Mouse (Mus musculus) gastrocnemius, postnatal 10 days (tissue): ENCODE data around the gene Fndc11. TPM values are rescaled to one million over a fixed set of nuclear protein-coding genes. Genes with fewer than 3 reads are reported as not detected.

ENCODE experiments used
- DNase-seq: peaks from one replicate; pipeline ENCODE4 v3.0.0; 2021; ENCODE audit warnings: mixed read lengths
- total RNA-seq, 2 experiments: library from RNA; stranded (reverse); gene quantifications; 2 replicates each; pipeline ENCODE4 v1.2.3; 2021

Gene Fndc11
- total RNA-seq, 2 experiments from 2014 or later: not detected

DNA sequence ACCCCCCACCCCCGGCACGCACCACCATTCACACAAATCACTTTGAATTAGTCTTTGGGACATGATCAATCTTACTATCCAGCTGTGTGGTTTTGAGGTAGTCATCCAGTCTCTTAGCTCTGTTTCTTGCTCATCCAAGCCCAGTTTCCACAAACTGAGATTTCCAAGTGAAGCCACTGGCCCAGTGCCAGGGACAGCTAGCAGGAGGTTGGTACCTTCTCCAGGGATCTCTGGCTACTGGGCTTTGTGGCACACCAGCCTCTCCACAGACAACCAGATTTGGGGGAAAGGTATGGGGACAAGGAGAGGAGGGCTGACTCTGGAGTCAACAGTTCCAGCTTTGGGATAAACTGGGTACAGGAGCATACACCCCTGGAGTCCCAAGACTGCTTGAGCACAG, 548 bp downstream of the Fndc11 start:
- no peak for DNase-seq

DNA sequence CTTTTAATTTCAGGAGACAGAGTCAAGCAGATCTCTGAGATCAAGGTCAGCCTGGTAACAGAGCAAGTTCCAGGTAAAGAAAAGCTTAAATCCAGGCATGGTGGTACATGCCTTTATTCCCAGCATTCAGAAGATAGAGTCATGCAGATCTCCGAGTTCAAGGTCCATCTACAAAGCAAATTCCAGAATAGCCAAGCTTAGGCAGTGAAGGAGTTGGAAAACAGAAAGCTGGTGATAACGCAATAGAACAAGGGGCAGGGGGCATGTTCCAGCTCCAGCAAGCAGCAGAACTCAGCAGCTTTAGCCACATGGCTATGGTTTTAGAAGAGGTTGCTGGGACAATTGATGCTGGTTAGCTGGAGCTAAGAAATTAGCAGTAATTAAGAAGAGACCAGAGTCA, 5.2 kb downstream of the Fndc11 start:
- no peak for DNase-seq

DNA sequence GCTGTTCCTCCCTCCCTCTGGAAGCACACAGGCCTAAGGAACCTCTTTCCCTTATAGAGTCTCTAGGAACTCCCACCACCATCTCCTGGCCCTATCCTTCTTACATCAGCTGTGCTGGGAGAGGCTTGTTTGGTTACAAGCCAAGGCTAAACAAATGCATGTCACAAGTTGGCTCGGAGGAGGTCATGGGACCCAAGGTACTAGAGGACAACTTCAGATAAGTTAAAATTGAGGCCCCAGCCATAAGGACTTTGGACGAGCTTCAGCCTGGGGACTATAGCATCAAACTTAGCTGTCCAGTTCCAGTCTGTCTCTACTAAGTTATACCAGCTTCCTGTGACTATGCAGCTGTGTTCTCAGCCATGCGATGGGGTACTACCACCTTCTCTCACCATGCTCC, 7.3 kb downstream of the Fndc11 start:
- no peak for DNase-seq

DNA sequence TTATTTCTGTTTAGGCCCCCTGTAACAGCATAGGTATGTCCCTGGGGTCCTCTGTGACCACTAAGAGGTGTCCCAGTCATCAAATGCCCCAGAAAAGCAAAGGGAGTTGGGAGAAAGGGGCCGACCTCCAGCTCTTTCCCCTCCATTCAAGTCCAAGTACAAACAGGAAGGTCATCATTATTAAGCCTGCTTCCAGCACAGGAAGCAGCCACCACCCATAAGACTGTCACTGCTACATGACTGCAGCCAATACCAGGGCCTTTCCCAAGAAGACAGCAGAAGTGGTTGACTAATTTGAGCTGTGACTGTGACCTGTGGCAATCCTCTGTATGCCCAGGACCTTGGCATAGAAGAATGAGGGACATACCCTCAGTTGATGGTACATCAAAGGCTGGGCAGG, 8.5 kb downstream of the Fndc11 start:
- no peak for DNase-seq

DNA sequence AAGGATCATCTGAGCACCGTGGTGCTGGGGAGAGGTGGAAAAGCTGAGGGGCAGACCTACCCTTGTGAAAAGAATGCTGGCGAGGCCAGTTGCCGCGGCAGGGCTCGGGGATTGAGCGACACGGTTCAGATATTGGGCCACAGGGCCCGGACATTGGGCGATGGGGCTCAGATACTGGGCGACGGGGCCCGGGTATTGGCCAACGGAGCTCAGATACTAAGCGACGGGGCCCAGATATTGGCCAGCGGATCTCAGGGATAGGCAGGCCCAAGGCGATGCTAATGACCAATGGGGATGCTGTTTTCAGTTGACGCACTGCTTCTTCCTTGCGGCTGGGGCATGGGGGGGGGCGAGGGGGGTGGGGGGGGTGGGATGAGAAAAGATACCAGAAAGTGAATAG, 11.4 kb downstream of the Fndc11 start:
- DNase-seq: no peak

DNA sequence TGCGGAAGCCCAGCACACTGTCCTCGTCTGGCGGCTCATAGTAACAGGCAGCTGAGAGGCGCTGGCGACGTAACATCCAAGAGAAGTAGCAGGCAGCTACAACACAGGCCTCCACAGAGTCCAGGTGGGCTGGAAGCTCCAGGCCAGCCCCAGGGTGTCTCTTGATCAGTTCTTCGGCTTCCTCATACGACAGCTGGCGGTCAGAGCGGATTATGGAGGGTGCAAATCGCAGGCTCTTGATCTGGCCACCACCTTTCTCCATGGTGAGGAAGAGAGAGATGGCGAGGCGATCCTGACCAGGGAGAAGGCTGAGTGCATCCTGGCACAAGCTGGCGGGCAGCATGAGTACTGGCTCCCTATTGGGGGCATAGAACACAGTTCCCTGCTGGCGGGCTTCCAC, 13.6 kb downstream of the Fndc11 start:
- no peak for DNase-seq

DNA sequence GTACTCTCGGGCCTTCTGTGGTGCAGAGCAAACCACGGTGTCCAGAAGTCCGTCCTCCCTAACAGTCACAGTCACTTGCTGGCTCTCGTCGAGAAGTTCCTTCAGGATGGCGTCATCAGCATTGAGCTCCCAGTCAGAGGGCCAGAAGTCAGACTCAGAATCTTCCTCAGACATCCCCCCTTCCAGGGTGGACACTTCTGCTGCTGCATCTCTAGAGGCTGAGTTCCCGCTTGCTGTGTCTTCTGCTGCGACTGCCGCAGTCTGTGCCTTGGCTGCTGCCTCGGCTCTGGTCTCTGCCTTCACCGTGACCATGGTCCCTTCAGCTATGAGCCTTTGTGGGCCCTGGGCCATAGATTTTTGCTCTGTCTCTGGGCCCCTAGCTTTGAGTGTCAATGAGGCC, 14.9 kb downstream of the Fndc11 start:
- DNase-seq: no peak

DNA sequence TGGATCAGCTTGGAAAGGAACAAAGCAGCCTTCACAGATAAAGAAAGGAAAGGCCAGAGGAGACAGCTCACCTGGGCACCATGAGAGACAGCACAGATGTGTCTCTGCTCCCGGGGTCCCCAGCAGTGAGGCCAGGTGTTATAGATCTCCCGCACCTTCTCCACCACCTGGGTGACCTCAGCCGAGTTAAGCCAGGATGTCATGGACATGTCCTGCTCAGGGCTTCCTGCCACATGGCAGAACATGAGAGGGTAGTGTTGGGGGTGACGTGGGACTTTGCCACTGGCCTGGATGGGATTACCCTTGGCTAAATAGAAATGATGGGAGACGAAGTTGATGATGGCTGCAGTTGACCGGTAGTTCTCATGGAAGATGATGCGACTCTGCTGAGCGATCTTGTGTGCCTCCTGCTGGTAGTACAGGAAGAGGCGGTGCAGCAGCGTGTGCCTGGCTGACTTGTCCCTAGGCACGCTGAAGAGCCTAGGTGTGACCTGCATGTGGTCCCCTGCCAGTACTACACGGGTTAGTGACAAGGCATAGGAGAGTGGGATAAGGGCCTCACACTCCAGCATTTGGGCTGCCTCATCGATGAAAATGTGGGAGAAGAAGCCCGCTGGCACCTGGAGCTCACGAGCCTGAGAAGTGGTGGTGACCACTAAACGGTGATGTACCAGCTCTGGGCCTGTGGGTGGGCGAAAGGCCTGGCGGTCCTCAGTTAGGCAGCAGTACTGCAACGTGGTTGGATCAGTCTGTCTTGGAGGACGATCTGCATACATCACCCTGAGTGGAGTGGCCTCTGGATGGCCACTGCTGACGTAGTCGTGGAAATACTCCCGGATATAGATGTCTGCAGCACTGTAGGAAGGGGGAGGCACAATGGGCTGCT, 16.1 kb downstream of the Fndc11 start:
- DNase-seq: no peak

DNA sequence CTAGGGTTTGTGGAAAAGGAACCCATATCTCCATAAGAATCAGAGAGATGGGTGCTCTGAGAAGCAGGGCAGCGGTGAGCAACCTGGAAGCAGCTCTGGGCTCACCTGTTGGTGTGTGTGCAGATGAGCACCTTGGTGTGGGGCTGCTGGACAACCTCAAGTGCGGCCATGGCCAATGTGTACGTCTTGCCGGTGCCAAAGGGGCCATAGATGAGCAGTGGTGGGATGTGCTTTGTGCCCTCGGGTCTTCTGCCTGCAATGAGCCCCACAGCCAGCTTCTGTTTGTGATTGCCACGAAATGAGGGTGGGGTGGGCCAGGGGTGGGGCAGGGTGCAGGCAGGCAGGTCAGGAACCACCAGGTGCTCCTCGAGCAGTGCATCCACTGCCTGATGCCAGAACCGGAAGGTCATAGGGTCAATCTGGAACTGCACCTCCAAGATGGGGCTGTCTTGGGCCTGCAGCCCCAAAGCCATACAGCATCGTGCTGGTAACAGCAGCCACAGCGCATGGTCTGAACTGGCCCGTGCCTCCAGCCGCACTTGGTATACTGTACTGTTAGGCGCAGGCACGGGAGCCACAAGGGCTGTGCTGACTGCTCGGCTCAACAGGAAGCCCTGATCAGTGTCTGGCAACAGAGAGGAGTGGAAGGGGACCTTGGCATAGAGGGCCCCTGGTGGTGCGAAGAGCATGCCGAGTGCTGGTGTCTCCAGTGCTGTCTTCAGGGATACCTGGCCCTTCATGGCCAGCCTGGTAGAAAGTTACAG, 17.6 kb downstream of the Fndc11 start:
- DNase-seq: no peak

DNA sequence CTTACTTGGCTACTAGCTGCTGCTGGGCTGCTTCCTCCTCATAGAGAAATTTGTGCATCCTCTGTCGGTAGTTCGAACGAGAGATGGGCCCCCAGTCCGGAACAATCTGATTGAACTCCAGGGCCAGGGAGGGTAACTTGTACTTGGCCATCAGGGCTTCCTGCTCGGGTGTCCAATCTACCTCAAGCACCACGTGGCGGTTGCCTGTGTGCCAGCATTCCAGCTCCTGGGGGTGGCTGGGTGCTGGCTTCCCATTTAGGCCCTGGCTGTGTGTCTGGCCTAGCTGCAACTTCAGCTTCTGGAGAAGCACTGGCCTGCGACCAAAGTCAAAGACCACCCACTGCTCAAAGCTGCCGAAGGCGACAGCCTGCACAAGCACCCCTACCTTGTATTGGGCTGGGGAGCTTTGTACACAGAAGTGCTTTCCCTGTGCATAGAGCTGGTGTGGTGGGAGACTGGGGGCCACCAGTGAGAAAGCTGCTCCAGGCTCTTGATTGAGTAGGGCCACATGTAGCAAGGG, 18.3 kb downstream of the Fndc11 start:
- DNase-seq: no peak

DNA sequence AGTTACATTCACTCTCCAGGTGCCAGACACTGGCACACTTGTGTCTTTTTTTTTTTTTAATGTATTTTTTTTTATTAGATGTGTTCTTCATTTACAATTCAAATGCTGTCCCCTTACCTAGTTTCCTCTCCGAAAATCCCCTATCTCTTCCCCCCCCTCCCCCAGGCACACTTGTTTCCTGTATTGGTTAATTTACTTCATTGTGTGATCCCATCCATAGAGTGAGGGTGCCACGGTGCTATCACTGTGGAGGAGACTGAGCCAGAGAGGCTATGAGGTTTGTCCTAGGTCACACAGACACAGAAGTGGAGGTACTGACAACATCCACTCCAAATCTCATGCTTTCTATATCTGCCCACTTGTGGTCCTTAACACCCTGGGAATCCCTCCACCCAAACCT, 19.0 kb downstream of the Fndc11 start:
- no peak for DNase-seq

DNA sequence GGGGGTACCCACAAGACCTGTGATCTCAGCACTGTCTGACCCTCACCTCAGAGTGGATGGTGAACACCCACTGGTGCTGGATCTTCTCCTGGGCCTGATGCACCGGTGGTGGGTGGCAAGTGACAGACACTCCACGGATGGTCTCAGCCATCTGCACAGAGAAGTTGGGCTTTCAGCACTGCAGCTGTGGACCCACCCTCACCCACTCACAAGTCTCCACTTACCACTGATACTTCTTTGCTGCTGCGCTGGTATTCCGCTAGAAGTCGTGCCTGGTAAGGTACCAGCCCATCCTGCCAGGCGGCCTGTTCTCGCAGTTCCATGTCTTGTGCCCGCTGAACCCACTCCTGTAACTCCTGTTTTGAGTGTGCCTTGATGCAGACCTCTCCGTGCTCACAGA, 19.4 kb downstream of the Fndc11 start:
- DNase-seq: no peak

DNA sequence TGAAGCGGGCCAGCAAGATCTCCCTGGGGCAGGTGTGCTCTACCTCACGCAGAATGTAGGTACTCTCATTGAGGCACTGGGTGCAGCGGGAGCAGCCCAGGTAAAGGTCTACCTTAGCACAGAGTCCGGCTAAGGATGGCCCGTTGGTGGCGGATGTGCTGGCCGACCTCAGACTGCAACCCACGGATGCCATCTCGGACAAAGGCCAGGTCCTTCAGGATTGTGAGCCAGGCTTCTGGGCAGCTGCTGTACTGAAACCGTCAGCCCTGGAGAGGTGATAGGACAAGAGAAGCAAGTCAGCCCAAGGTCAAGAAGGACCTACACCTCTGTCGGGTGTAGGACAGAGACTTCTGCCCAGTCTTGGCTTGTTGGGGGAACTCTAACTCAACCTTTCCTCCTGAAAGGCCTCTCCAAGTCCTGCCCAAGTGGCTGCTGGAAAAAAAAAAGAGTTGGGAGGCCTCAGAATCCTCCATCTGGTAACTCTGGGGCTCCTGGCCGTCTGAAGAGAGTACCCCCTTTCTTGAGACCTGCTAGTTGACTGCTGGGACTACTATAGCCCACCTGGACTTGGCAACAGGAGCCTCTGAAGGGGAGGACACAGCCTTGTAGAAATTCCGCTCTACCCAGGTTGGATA, 21.1 kb downstream of the Fndc11 start:
- DNase-seq: no peak

DNA sequence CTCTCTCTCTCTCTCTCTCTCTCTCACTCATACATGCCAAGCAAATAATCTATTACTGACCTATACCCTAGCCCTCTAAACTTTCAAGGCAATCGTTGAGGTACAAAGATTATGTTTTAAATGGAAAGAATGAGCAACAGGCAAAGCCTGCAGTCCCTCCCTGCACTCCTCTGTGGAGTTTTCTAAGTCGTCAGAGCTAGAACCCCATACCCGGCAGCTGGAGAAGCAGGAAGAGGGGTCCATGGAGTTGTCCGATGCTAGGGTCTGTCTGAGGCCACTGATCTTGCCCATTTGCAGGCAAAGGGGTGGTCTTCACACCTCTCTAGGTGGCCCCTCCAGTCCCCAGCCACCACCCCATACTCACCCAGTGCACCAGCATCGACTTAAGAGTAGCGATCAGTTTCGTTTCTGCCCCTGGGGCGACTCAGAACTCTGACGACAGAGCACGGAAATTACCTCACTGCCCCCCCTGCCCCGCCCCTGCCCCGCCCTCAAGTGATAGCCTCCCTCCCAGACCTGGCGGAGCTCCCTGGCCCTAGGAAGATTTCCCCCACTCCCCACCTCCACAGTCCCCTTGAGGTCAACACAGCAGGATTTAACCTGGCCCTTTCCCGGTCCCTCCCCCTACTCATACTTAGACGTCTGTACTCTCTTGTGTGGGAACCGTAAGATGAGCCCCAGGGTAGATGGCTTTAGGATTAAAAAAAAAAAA, 21.9 kb downstream of the Fndc11 start, which contains the start of gene Helz2:
TSS of gene Helz2 (minus strand) at position 426 of the 712 bp plus-strand sequence.
- no peak for DNase-seq

DNA sequence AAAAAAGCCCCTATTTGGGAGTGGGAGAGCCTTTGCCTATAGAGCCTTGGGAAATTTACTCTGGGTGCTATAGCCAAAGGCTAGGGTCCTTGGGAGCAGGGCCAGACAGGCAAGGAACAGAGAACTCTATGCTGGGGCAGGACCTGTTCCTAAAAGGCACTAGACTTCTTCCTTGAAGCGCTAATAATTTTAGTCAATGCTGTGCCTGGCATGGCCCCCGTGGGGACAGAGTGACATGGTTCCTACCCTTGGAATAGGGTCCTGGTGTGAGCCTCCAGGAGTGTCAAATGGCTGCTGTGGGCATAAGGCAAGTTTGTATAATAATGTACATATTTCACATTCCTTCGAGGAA, 22.5 kb downstream of the Fndc11 start:
- DNase-seq: no peak

DNA sequence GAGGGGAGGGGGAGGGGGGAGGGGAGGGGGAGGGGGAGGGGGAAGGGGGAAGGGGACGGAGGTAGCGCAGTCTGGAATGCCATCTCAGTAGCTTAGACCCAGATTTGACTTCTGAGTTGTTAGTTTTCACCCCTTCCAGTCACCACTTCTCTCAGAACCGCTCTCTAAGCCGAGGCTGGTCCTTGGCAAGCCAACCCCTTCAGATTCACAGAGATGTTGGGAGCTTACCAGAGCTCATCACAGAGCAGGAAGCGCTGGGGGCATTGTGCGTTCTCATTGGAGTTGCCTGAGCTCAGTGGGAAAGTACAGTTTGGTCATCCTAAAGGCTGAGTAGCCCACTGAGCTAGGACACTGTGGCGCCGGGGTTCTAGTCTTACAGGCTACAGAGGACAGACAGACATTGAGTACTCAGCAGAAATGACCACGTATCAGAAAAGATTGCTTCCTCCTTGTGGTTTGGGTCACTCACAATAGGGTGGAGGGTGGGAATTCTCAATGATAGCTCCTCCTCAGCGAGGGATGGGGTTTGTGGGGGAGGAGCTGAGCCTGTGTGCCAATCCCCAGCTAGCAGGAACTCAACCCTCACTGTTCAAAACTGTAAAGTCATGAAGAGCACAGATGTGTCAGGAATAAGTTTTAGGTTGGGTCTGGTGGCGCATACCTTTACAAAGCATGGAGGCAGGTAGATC, 24.0 kb downstream of the Fndc11 start:
- no peak for DNase-seq

DNA sequence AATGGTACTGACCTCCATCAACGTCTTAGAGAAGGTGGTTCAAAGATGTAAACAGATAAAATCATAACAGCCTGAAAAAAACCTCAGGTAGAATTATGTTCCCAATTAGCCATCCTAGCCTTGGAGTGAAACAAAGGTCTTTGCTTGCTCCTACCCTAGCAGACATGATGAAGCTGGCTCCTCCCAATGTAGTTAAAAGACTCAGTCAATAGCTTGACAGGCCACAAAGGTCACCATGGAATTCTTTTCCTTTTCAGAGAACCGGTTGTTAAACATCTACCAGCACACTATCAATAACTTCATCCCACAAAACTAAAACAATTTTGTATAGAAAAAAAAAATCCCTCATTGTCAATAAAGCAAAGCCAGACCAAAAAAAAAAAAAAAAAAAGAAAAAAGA, 25.2 kb downstream of the Fndc11 start:
- DNase-seq: no peak

DNA sequence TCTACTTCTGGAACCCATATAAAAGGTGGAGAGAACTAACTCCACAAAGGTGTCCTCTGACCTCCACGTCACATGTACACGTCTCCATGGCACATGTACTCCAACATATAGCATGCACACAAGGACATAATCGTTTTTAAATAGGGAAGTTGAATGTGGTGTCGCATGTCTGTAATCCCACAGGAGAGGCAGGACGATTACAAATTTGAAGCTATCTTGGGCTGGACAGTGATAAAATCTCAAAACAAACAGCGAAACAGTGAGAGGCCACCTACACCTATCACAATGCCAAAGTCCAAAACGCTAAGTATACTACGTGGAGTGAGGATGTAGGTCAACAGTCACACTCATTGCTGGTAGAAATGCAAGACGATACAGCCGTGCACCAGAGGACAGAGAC, 29.4 kb downstream of the Fndc11 start:
- DNase-seq: no peak

DNA sequence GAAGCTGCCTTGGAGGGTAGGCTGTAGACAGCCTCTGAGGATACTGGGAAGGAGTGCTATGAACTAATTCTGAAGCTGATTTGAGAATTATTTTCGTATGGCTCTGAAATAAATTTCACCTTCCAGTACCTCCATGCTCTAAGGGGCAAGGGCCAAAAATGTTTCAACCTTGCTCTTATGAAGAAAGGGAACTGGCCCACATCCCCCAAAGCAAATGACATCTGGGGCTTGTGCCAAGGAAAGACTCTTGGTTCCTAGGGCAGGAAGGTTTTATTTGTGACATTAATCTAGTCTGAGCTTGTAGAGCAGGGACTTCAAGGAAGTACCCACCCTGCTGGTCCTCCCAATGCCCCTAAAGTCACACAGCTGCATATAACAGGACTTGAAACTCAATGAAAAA, 32.0 kb downstream of the Fndc11 start:
- DNase-seq: no peak

DNA sequence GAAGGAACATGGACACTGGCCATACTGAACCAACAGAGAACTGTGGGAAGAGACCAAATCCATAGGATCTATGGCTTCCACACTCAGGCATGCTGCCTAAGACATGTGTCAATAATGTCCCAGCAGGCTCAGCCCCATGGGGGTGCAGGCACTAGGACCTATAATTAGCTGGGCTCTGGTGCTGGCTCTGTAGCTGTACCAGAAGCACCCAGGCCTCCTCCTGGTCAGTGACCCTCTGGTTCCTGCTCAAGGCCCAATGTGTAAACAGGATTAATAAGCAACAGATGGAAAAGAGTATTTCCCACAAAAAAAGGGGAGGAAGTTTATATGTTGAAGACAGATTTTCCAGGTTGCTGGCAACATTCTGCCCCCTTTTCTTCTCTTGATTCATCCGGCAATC, 33.4 kb downstream of the Fndc11 start:
- no peak for DNase-seq

DNA sequence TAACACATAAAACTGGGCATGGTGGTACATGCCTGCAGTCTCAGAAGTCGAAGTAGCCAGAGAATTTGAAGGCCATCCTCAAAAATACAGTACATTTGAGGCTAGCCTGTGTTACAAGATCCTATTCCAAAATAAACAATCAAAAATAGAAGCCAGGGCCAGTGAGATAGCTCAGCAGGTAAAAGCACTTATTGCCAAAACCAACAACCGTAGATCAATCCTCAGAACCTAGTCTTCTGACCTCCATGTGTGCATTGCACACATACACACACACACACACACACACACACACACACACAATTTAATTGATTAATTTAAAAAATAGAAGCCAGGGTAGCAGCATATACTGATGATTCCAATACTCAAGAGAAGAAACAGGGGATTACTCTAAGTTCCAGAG, 47.0 kb downstream of the Fndc11 start:
- DNase-seq: no peak

DNA sequence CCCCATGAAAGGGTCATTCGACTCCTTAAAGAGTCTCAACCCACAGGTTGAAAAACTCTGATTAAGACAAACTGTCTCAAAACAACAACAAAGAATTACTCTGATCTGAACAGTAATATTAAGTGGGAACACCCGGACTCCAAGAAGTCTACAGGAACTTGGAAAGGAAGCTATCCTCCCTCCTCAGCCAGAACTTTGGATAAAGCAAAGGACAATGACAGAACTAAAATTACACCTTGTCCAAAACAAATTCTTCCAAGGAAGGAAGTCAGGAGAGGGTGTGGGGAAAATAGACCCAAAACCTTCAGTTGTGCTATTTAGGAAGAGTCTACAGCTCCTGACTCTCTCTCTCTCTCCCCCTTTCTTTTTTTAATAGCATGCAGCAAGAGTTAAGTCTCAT, 52.3 kb downstream of the Fndc11 start:
- DNase-seq: no peak
